Mouse (Mus musculus): ENCODE data around the gene Tbc1d14. TPM values are rescaled to one million over a fixed set of nuclear protein-coding genes. Genes with fewer than 3 reads are reported as not detected.

Gene Tbc1d14
- polyA plus RNA-seq, 1 experiment from 2014 or later, result 38.2 TPM

DNA sequence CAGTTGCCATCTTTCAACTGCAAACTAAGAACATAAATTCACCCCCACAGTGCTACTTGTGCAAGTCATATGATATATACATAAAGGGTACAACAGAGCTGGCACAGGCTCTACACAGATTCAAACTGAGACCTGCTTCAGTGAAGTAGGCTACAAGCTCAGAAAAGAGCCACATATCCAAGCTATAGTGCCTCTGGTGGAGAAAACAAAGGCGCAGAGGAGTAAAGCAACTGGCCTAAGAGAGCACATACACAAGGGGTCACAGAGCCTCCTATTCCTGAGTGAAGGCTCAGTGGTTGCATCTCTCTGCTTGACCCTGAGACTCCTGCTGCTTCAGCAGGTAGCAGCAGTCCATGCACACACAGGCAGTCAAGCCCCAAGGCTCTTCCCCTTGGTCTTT is 112.0 kb downstream of the Tbc1d14 start:
- peaks cover 16% of the 10 kb centered on the region for H3K27me3 ChIP-seq (ENCODE audit: low read depth, poor library complexity, severe bottlenecking)
- DNase-seq (ENCODE audit: low spot score), result no peak
- no peaks in the 10 kb centered on the region for H3K9me3 ChIP-seq (replicated peaks)
- peaks cover 33% of the 10 kb centered on the region for H3K4me1 ChIP-seq
- no peak overlapping the region for H3K4me3 ChIP-seq
- peaks cover 11% of the 10 kb centered on the region for H3K36me3 ChIP-seq
- 74% methylated on average over 1 of the region's 1 CpGs for WGBS
- no peak overlapping the region for H3K27ac ChIP-seq

GRCm38 (mm10) chr5:36480398-36480797 is 112.7 kb downstream of the Tbc1d14 start:
- H3K9me3 ChIP-seq (replicated peaks), result no peaks in the 10 kb centered on the region
- no peak overlapping the region for H3K27ac ChIP-seq
- H3K36me3 ChIP-seq, result peaks cover 18% of the 10 kb centered on the region
- peaks cover 8% of the 10 kb centered on the region for H3K27me3 ChIP-seq (ENCODE audit: low read depth, poor library complexity, severe bottlenecking)
- peaks cover 30% of the 10 kb centered on the region for H3K4me1 ChIP-seq
- DNase-seq (ENCODE audit: low spot score), result no peak
- 96% methylated on average over 4 of the region's 4 CpGs for WGBS
- no peak overlapping the region for H3K4me3 ChIP-seq

- no peak for DNase-seq (ENCODE audit: low spot score)
- H3K27ac ChIP-seq, result no peak overlapping the region
- H3K4me1 ChIP-seq, result peaks cover 24% of the 10 kb centered on the region
- peaks cover 2% of the 10 kb centered on the region; the same call in 1 of the 2 replicates for H3K27me3 ChIP-seq (ENCODE audit: low read depth, poor library complexity, severe bottlenecking)
- peaks cover 23% of the 10 kb centered on the region for H3K36me3 ChIP-seq
- H3K9me3 ChIP-seq (replicated peaks), result no peaks in the 10 kb centered on the region
- H3K4me3 ChIP-seq, result no peak overlapping the region
- WGBS, result 83% methylated on average over 2 of the region's 2 CpGs
Measured at GRCm38 (mm10) chr5:36479735-36480134, 113.3 kb downstream of the Tbc1d14 start.

- no peaks in the 10 kb centered on the region for H3K27me3 ChIP-seq (ENCODE audit: low read depth, poor library complexity, severe bottlenecking)
- H3K4me3 ChIP-seq, result no peak overlapping the region
- peaks cover 30% of the 10 kb centered on the region for H3K36me3 ChIP-seq
- WGBS, result 90% methylated on average over 6 of the region's 6 CpGs
- H3K4me1 ChIP-seq, result peaks cover 21% of the 10 kb centered on the region
- no peak for DNase-seq (ENCODE audit: low spot score)
- H3K9me3 ChIP-seq (replicated peaks), result no peaks in the 10 kb centered on the region
- H3K27ac ChIP-seq, result no peak overlapping the region
Measured at GRCm38 (mm10) chr5:36478540-36479420, 114.3 kb downstream of the Tbc1d14 start.

- no peaks in the 10 kb centered on the region for H3K9me3 ChIP-seq (replicated peaks)
- H3K4me3 ChIP-seq, result no peak overlapping the region
- H3K4me1 ChIP-seq, result peaks cover 9% of the 10 kb centered on the region
- no peaks in the 10 kb centered on the region for H3K27me3 ChIP-seq (ENCODE audit: low read depth, poor library complexity, severe bottlenecking)
- no peak for DNase-seq (ENCODE audit: low spot score)
- 92% methylated on average over 3 of the region's 3 CpGs for WGBS
- peaks cover 43% of the 10 kb centered on the region for H3K36me3 ChIP-seq
- no peak overlapping the region for H3K27ac ChIP-seq
Measured at GRCm38 (mm10) chr5:36477486-36477885, 115.6 kb downstream of the Tbc1d14 start.

- H3K27ac ChIP-seq, result no peak overlapping the region
- no peaks in the 10 kb centered on the region for H3K9me3 ChIP-seq (replicated peaks)
- no peaks in the 10 kb centered on the region for H3K27me3 ChIP-seq (ENCODE audit: low read depth, poor library complexity, severe bottlenecking)
- WGBS, result 83% methylated on average over 5 of the region's 5 CpGs
- H3K36me3 ChIP-seq, result peaks cover 71% of the 10 kb centered on the region
- DNase-seq (ENCODE audit: low spot score), result peak; percentile 62
- H3K4me3 ChIP-seq, result no peak overlapping the region
- H3K4me1 ChIP-seq, result no peaks in the 10 kb centered on the region
Measured at GRCm38 (mm10) chr5:36474283-36474682, 118.8 kb downstream of the Tbc1d14 start.

DNA sequence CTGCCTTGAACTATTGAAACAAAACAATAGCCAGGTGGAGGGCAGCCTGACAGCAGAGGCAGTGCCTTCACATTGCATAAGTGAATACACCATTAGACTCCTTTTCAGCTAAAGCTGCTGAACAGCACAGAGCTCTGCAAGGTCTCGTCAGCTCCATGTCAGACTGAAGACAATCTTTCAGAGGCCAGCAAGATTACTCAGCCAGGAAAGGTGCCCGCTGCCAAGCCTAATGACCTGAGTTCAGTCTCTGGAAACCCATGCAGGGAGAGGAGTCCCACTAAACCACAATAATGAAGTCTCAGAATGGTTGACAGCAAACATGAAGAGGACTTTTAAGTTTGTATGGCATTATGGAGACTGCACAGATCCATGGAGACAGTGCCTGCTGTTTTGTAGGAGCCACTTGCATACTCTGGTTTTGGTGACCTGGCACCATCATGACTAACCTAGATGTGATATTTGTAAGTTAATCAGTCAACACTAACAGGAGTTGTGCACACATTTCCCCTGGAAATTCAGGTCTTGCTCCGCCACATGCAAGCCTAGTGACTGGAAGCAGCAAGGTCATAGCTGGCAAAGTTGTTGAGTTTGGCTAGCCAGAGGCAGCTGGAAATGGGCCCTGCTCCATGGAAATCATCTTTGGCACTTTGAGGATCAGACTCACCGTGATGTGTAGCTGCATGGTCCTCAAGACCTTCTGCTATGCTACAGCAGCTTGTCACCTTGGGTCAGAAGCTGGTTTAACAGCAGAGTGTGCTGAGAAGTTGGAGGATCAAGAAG is 120.0 kb downstream of the Tbc1d14 start:
- peaks cover 83% of the 10 kb centered on the region for H3K36me3 ChIP-seq

DNA sequence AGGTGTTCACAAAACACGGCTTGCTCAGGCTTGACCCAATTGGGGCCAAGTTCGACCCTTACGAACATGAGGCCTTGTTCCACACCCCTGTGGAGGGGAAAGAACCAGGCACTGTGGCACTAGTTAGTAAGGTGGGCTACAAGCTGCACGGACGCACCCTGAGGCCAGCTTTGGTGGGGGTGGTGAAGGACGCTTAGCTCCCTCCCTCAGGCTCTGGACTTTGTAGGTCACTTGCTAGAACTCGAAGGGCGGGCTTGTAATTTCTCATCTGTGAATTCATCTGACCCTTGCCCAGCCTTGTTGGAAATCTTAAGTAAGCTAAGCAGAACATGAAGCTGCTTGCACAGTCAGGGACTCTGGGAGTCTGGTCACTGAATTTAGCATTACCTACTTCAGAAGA is 121.9 kb downstream of the Tbc1d14 start:
- Histone ChIP-seq H3K27me3 (ENCODE audit: low read depth, poor library complexity, severe bottlenecking) (no peaks in the 10 kb centered on the region), H3K36me3 (peaks cover 80% of the 10 kb centered on the region), H3K4me1 (peaks cover 6% of the 10 kb centered on the region), H3K9me3 (replicated peaks) (no peaks in the 10 kb centered on the region), H3K4me3 (no peak overlapping the region), H3K27ac (no peak overlapping the region)
- no peak for DNase-seq (ENCODE audit: low spot score)
- 95% methylated on average over 8 of the region's 8 CpGs for WGBS

More for the DNA sequence above, 120.0 kb downstream of the Tbc1d14 start:
- Histone ChIP-seq H3K4me3 (no peak overlapping the region), H3K27me3 (ENCODE audit: low read depth, poor library complexity, severe bottlenecking) (no peaks in the 10 kb centered on the region), H3K27ac (no peak overlapping the region), H3K4me1 (no peaks in the 10 kb centered on the region), H3K9me3 (replicated peaks) (no peaks in the 10 kb centered on the region)
- 92% methylated on average over 4 of the region's 4 CpGs for WGBS
- no peak for DNase-seq (ENCODE audit: low spot score)

GRCm38 (mm10) chr5:36465889-36466288 is 127.2 kb downstream of the Tbc1d14 start:
- no peaks in the 10 kb centered on the region for H3K9me3 ChIP-seq (replicated peaks)
- peak overlapping the region; percentile 81; the same call in 1 of the 2 replicates for H3K27ac ChIP-seq
- peaks cover 24% of the 10 kb centered on the region for H3K4me1 ChIP-seq
- DNase-seq (ENCODE audit: low spot score), result no peak
- WGBS, result 39% methylated on average over 8 of the region's 8 CpGs
- H3K36me3 ChIP-seq, result peaks cover 32% of the 10 kb centered on the region
- H3K4me3 ChIP-seq, result peak overlapping the region; percentile 82
- no peaks in the 10 kb centered on the region for H3K27me3 ChIP-seq (ENCODE audit: low read depth, poor library complexity, severe bottlenecking)

DNA sequence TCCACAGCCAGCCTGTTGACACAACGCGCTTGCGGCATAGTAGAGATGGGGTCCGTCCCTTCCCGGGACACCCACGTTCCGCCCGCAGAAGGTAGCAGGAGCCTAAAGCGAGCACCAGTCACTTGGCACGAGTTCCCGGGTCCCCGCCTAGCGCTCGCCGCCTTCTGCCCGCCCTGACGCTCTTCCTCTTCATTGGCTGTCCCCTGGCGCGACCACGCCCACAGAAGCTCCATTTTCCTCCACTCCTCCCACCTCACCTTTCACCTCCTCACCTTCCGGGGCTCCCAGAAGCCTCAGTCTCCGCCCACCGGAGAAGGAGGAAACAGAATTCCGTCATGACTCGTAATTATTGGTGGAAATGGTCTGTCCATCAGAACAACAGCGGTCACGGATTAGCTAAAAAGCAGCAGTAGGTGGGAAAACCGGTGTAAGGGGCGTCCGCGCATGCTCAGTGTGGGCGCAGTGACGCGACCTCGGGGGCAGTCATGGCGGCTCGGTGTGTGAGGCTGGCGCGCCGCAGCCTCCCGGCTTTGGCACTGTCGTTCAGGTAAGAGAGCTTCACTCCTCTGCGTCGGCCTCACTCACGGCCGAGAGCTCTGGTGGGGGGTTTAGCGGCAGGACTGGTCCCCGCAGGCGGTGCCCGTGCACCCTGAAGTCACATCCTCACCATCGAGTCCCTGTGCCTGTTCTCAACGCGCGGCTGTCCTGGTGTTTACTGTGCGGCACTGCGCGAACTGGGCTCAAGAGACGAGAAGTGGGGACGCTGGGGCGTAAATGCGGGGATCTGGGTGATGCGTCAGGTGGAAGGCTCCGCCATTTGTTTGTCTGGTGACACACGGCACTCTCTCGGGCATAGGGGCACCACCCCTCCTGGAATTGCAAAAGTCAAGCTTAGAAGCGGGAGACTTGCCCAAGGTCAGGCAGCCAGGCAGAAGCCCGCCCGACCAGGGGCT is 128.1 kb downstream of the Tbc1d14 start, which contains the start of gene Grpel1:
Gene Grpel1 (plus strand): TSS at position 290 of the 953 bp plus-strand sequence.
- under 1% methylated on average over 68 of the region's 68 CpGs for WGBS
- Histone ChIP-seq H3K9me3 (replicated peaks) (no peaks in the 10 kb centered on the region), H3K4me1 (peaks cover 24% of the 10 kb centered on the region), H3K27ac (peak within 1 kb of the TSS; percentile 81), H3K36me3 (peaks cover 23% of the 10 kb centered on the region), H3K27me3 (ENCODE audit: low read depth, poor library complexity, severe bottlenecking) (no peaks in the 10 kb centered on the region), H3K4me3 (peak within 1 kb of the TSS; percentile 82)
- DNase-seq (ENCODE audit: low spot score), result peak; percentile 97

DNA sequence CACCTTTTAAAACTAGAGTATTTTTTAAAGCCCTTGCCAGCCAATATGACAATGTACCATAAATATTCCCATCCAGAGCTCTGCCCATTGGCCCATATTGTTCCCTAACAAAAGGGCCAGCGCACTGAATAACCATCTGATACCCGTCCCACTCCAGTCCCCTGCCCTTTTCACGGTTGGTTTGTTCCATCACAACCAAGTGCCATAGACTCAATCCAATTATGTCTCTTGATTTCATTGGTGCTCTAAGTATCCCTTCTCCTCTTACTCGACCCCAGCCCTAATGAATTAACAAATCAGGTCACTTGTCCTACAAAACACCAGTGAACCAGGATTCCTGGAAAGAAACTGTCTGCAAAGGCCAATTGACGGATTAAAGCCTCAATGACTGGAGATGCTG is 129.7 kb downstream of the Tbc1d14 start:
- no peaks in the 10 kb centered on the region for H3K27me3 ChIP-seq (ENCODE audit: low read depth, poor library complexity, severe bottlenecking)
- peaks cover 7% of the 10 kb centered on the region for H3K36me3 ChIP-seq
- no peak for DNase-seq (ENCODE audit: low spot score)
- WGBS, result 59% methylated on average over 5 of the region's 5 CpGs
- no peaks in the 10 kb centered on the region for H3K9me3 ChIP-seq (replicated peaks)
- peaks cover 24% of the 10 kb centered on the region for H3K4me1 ChIP-seq
- H3K27ac ChIP-seq, result no peak overlapping the region
- H3K4me3 ChIP-seq, result no peak overlapping the region

GRCm38 (mm10) chr5:36462810-36463209 is 130.3 kb downstream of the Tbc1d14 start:
- H3K27ac ChIP-seq, result no peak overlapping the region
- no peak overlapping the region for H3K4me3 ChIP-seq
- no peaks in the 10 kb centered on the region for H3K27me3 ChIP-seq (ENCODE audit: low read depth, poor library complexity, severe bottlenecking)
- peaks cover 1% of the 10 kb centered on the region; the same call in 1 of the 2 replicates for H3K36me3 ChIP-seq
- 21% methylated on average over 7 of the region's 7 CpGs for WGBS
- no peaks in the 10 kb centered on the region for H3K9me3 ChIP-seq (replicated peaks)
- peaks cover 24% of the 10 kb centered on the region for H3K4me1 ChIP-seq
- DNase-seq (ENCODE audit: low spot score), result peak; percentile 83
